Mouse (Mus musculus) liver, embryonic 11.5 days (tissue): ENCODE measurements around the gene Itgb3. TPM values are rescaled to one million over a fixed set of nuclear protein-coding genes. Genes with fewer than 3 reads are reported as not detected.

ENCODE experiments used
- ATAC-seq: fragments of 200-750 bp; cut with Nextera tagmentation; replicated peaks from 2 replicates; pipeline ENCODE4 v1.8.0; 2017; ENCODE audit warnings: moderate number of reproducible peaks, mild to moderate bottlenecking, moderate TSS enrichment, moderate library complexity; ENCODE audit not compliant: low FRiP score
- DNase-seq: peaks from one replicate; pipeline ENCODE4 v3.0.0-alpha.2; 2017; ENCODE audit warnings: low spot score
- H3K27ac ChIP-seq: fragments of 300-500 bp; sonication (generic); 2 replicates; pipeline ENCODE4 v1.5.1; 2014; ENCODE audit warnings: mild to moderate bottlenecking, low read depth, low read length, control low read depth
- H3K27me3 ChIP-seq: fragments of 300-500 bp; sonication (generic); replicated peaks from 2 replicates; pipeline ENCODE4 v1.6.1; 2014; ENCODE audit warnings: low read length, mixed read lengths; ENCODE audit not compliant: control insufficient read depth, insufficient read depth
- H3K36me3 ChIP-seq: fragments of 300-500 bp; sonication (generic); 2 replicates; pipeline ENCODE4 v1.6.1; 2014; ENCODE audit warnings: mild to moderate bottlenecking, low read length, moderate library complexity, mixed read lengths; ENCODE audit not compliant: control insufficient read depth, insufficient read depth
- H3K4me1 ChIP-seq: fragments of 300-500 bp; sonication (generic); replicated peaks from 2 replicates; pipeline ENCODE4 v1.6.1; 2014; ENCODE audit warnings: low read length, mixed read lengths; ENCODE audit not compliant: control insufficient read depth, insufficient read depth
- H3K4me2 ChIP-seq: fragments of 300-500 bp; sonication (generic); 2 replicates; pipeline ENCODE4 v1.6.1; 2014; ENCODE audit warnings: mild to moderate bottlenecking, control low read depth, moderate library complexity
- H3K4me3 ChIP-seq: fragments of 300-500 bp; sonication (generic); 2 replicates; pipeline ENCODE4 v1.5.1; 2014; ENCODE audit warnings: low read depth, low read length, control low read depth
- H3K9ac ChIP-seq: fragments of 300-500 bp; sonication (generic); 2 replicates; pipeline ENCODE4 v1.6.1; 2014; ENCODE audit warnings: low read depth, low read length, control low read depth
- H3K9me3 ChIP-seq: fragments of 300-500 bp; sonication (generic); 2 replicates; pipeline ENCODE4 v1.6.1; 2016; ENCODE audit warnings: low read length, inconsistent platforms, mixed read lengths; ENCODE audit not compliant: control insufficient read depth
- WGBS: fragments of 180-500 bp; shearing (Covaris S2); extraction: QIAGEN DNeasy Blood & Tissue Kit; methylation state at CpG from one replicate; pipeline ENCODE4 v1.1.7; 2014; 5-methylcytosine and 5-hydroxymethylcytosine counted together
- polyA plus RNA-seq: library from polyadenylated mRNA; unstranded; fragments of >200 nt; fragmentation: Nextera tagmentation; extraction: Ambion mirVana; gene quantifications from 2 replicates; pipeline ENCODE4 v1.2.1, GENCODE M21; 2014

The Itgb3 gene
- polyA plus RNA-seq, 1 experiment from 2014 or later = 16.4 TPM

GRCm38 (mm10) chr11:104663241-104663877 is 55.6 kb downstream of the Itgb3 start:
- 75% methylated on average over 6 of the region's 6 CpGs for WGBS
- Histone ChIP-seq H3K27ac (no peak overlapping the region), H3K4me2 (no peak overlapping the region), H3K4me3 (no peak overlapping the region), H3K4me1 (peaks cover 14% of the 10 kb centered on the region), H3K27me3 (no peaks in the 10 kb centered on the region), H3K9ac (no peak overlapping the region), H3K9me3 (peaks cover 3% of the 10 kb centered on the region; the same call in 1 of the 2 replicates), H3K36me3 (no peaks in the 10 kb centered on the region)
- ATAC-seq = no peak
- DNase-seq = no peak

GRCm38 (mm10) chr11:104663878-104664261 is 56.1 kb downstream of the Itgb3 start:
- Histone ChIP-seq H3K4me3 (no peak overlapping the region), H3K27ac (no peak overlapping the region), H3K9ac (no peak overlapping the region), H3K36me3 (no peaks in the 10 kb centered on the region), H3K27me3 (no peaks in the 10 kb centered on the region), H3K4me1 (peaks cover 14% of the 10 kb centered on the region), H3K9me3 (peaks cover 3% of the 10 kb centered on the region; the same call in 1 of the 2 replicates), H3K4me2 (no peak overlapping the region)
- WGBS = 66% methylated on average over 3 of the region's 3 CpGs
- ATAC-seq (no peak), DNase-seq (no peak)

- ATAC-seq (no peak), DNase-seq (no peak)
- no peak overlapping the region for H3K4me2 ChIP-seq
- H3K36me3 ChIP-seq = no peaks in the 10 kb centered on the region
- H3K9me3 ChIP-seq = peaks cover 3% of the 10 kb centered on the region; the same call in 1 of the 2 replicates
- H3K27ac ChIP-seq = no peak overlapping the region
- H3K27me3 ChIP-seq = no peaks in the 10 kb centered on the region
- H3K4me3 ChIP-seq = no peak overlapping the region
- peaks cover 14% of the 10 kb centered on the region for H3K4me1 ChIP-seq
- no peak overlapping the region for H3K9ac ChIP-seq
These were observed 56.6 kb downstream of the Itgb3 start for GRCm38 (mm10) chr11:104664441-104664840.

- Histone ChIP-seq H3K9me3 (no peaks in the 10 kb centered on the region), H3K4me2 (no peak overlapping the region), H3K27ac (no peak overlapping the region), H3K9ac (no peak overlapping the region), H3K4me1 (peaks cover 4% of the 10 kb centered on the region), H3K27me3 (no peaks in the 10 kb centered on the region), H3K36me3 (no peaks in the 10 kb centered on the region), H3K4me3 (no peak overlapping the region)
- 63% methylated on average over 5 of the region's 5 CpGs for WGBS
- DNase-seq (no peak), ATAC-seq (no peak)
These were observed 59.6 kb downstream of the Itgb3 start for GRCm38 (mm10) chr11:104667399-104667798.

GRCm38 (mm10) chr11:104673412-104673811 is 65.6 kb downstream of the Itgb3 start:
- no peak overlapping the region for H3K4me2 ChIP-seq
- H3K27ac ChIP-seq = no peak overlapping the region
- H3K4me3 ChIP-seq = no peak overlapping the region
- H3K9me3 ChIP-seq = no peaks in the 10 kb centered on the region
- no peak for DNase-seq
- H3K9ac ChIP-seq = no peak overlapping the region
- ATAC-seq = no peak
- no peaks in the 10 kb centered on the region for H3K36me3 ChIP-seq
- H3K27me3 ChIP-seq = no peaks in the 10 kb centered on the region
- 81% methylated on average over 4 of the region's 4 CpGs for WGBS
- H3K4me1 ChIP-seq = no peaks in the 10 kb centered on the region

- Histone ChIP-seq H3K4me3 (no peak overlapping the region), H3K9me3 (no peaks in the 10 kb centered on the region), H3K9ac (no peak overlapping the region), H3K4me1 (no peaks in the 10 kb centered on the region), H3K36me3 (no peaks in the 10 kb centered on the region), H3K27ac (no peak overlapping the region), H3K4me2 (no peak overlapping the region), H3K27me3 (no peaks in the 10 kb centered on the region)
- DNase-seq (no peak), ATAC-seq (peak; percentile 34; the same call in 1 of the 2 replicates)
- 85% methylated on average over 11 of the region's 11 CpGs for WGBS
These were observed 67.0 kb downstream of the Itgb3 start for GRCm38 (mm10) chr11:104674768-104675167.

- ATAC-seq (peak; percentile 61), DNase-seq (no peak)
- Histone ChIP-seq H3K9ac (no peak within 1 kb of the TSS), H3K4me1 (no peaks in the 10 kb centered on the region), H3K4me2 (peak within 1 kb of the TSS; percentile 52), H3K4me3 (no peak within 1 kb of the TSS; the same call in 1 of the 2 replicates), H3K27ac (no peak within 1 kb of the TSS), H3K9me3 (no peaks in the 10 kb centered on the region), H3K36me3 (no peaks in the 10 kb centered on the region), H3K27me3 (no peaks in the 10 kb centered on the region)
- WGBS = 24% methylated on average over 23 of the region's 23 CpGs
These were observed 77.7 kb downstream of the Itgb3 start, which contains the start of gene Gm11639 for GRCm38 (mm10) chr11:104685548-104685947. TSS of gene Gm11639 (plus strand) at chr11:104685707.

- Histone ChIP-seq H3K36me3 (no peaks in the 10 kb centered on the region), H3K27ac (no peak overlapping the region), H3K4me3 (no peak overlapping the region), H3K4me2 (no peak overlapping the region), H3K9me3 (no peaks in the 10 kb centered on the region), H3K27me3 (no peaks in the 10 kb centered on the region), H3K9ac (no peak overlapping the region), H3K4me1 (no peaks in the 10 kb centered on the region)
- DNase-seq = no peak
- no peak for ATAC-seq
- 86% methylated on average over 6 of the region's 6 CpGs for WGBS
These were observed 85.4 kb downstream of the Itgb3 start for GRCm38 (mm10) chr11:104693235-104693634.

- H3K4me1 ChIP-seq = no peaks in the 10 kb centered on the region
- H3K27ac ChIP-seq = no peak overlapping the region
- no peaks in the 10 kb centered on the region for H3K36me3 ChIP-seq
- DNase-seq = no peak
- no peaks in the 10 kb centered on the region for H3K9me3 ChIP-seq
- H3K27me3 ChIP-seq = no peaks in the 10 kb centered on the region
- no peak overlapping the region for H3K4me3 ChIP-seq
- WGBS = 71% methylated on average over 15 of the region's 15 CpGs
- ATAC-seq = no peak
- H3K4me2 ChIP-seq = no peak overlapping the region
- no peak overlapping the region for H3K9ac ChIP-seq
These were observed 96.3 kb downstream of the Itgb3 start for GRCm38 (mm10) chr11:104704097-104704496.
